Mouse (Mus musculus) stomach, postnatal 0 days (tissue): ENCODE results near the gene Nat14. TPM values are rescaled to one million over a fixed set of nuclear protein-coding genes. Genes with fewer than 3 reads are reported as not detected.
A peak's percentile ranks its signal among the peaks of the same experiment; 100 is the strongest.
"Not testable (repeated sequence)": the region's sequence is repeated elsewhere in the genome, so short reads cannot be mapped to it uniquely, and the experiment has no call there.

Source experiments
- ATAC-seq: fragments of 200-750 bp; cut with Nextera tagmentation; 2 replicates; pipeline ENCODE4 v1.8.0; 2017; ENCODE audit not compliant: low FRiP score, low TSS enrichment
- DNase-seq: peaks from one replicate; pipeline ENCODE4 v3.0.0-alpha.2; 2016; ENCODE audit warnings: low spot score
- H3K27ac ChIP-seq: fragments of 300-500 bp; sonication (generic); replicated peaks from 2 replicates; pipeline ENCODE4 v1.5.1; 2014; ENCODE audit warnings: mild to moderate bottlenecking, control low read depth
- H3K27me3 ChIP-seq: fragments of 300-500 bp; sonication (generic); 2 replicates; pipeline ENCODE4 v1.6.1; 2014; ENCODE audit warnings: low read length; ENCODE audit not compliant: control insufficient read depth, insufficient read depth
- H3K36me3 ChIP-seq: fragments of 300-500 bp; sonication (generic); 2 replicates; pipeline ENCODE4 v1.6.1; 2014; ENCODE audit warnings: low read length, mixed read lengths; ENCODE audit not compliant: control insufficient read depth, insufficient read depth
- H3K4me1 ChIP-seq: fragments of 300-500 bp; sonication (generic); replicated peaks from 2 replicates; pipeline ENCODE4 v1.6.1; 2014; ENCODE audit warnings: antibody characterized with exemption; ENCODE audit not compliant: control insufficient read depth, insufficient read depth
- H3K4me2 ChIP-seq: fragments of 300-500 bp; sonication (generic); replicated peaks from 2 replicates; pipeline ENCODE4 v1.6.1; 2014; ENCODE audit warnings: low read depth, mild to moderate bottlenecking, control low read depth, moderate library complexity
- H3K4me3 ChIP-seq: fragments of 300-500 bp; sonication (generic); 2 replicates; pipeline ENCODE4 v1.5.1; 2014; ENCODE audit warnings: low read depth, low read length, control low read depth
- H3K9ac ChIP-seq: fragments of 300-500 bp; sonication (generic); 2 replicates; pipeline ENCODE4 v1.6.1; 2014; ENCODE audit warnings: mild to moderate bottlenecking, low read length, control low read depth, mixed read lengths
- H3K9me3 ChIP-seq: fragments of 300-500 bp; sonication (generic); 2 replicates; pipeline ENCODE4 v1.6.1; 2016; ENCODE audit warnings: low read length; ENCODE audit not compliant: control insufficient read depth
- CTCF ChIP-seq: IDR thresholded peaks from 2 replicates; pipeline ENCODE4 v1.5.1; 2016; ENCODE audit warnings: antibody characterized with exemption, low read depth, mild to moderate bottlenecking, moderate library complexity
- EP300 ChIP-seq: optimal IDR thresholded peaks from 2 replicates; pipeline ENCODE3; 2016; ENCODE audit warnings: antibody characterized with exemption
- WGBS: fragments of 180-500 bp; shearing (Covaris S2); extraction: QIAGEN DNeasy Blood & Tissue Kit; methylation state at CpG from one replicate; pipeline ENCODE4 v1.1.7; 2014; 5-methylcytosine and 5-hydroxymethylcytosine counted together
- polyA plus RNA-seq: library from polyadenylated mRNA; unstranded; fragments of >200 nt; fragmentation: Nextera tagmentation; extraction: Ambion mirVana; gene quantifications from 2 replicates; pipeline ENCODE4 v1.2.1, GENCODE M21; 2015

Gene Nat14
- polyA plus RNA-seq, result 2.3 and 2.5 TPM in 2 replicates

DNA sequence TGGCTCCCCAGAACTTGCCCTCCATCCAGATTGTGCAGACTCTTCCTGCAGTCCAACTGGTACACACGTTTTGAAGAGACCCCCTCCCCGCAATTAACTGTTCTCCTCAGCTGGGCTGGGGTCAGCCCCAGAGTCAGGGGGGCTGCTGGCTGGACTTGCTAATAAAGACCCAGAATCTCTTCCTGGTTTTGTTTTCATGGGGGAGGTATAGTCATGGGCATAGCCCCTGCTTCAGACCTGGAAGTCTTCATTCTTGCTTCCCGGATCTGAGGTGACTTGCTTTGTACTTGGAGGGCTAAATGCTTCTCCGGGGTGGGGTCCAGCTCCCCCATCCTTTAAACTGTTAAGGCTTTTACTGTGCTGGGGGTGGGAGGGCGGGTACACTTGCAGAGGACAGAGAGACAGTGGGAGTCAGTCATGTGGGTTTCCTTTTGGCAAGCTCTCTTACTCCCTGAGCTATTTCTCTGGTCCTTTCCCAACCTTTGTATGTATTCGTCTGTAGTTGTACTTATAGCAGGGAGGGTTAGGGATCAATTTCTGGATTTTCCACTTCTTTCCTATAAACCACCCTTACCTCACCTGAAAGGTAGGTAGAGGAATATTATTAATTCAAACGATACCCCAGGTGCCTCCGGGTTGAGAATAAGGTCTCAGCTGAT is at the start of gene Nat14:
Nat14 (plus strand) TSS at position 205 of the 659 bp plus-strand sequence.
- Histone ChIP-seq H3K4me2 (peak within 1 kb of the TSS; percentile 57), H3K27me3 (no peaks in the 10 kb centered on the region), H3K36me3 (peaks cover 15% of the 10 kb centered on the region), H3K27ac (0 out of 2 replicates have a peak within 1 kb of the TSS, but pooled peaks have one; percentile 18), H3K9ac (peak within 1 kb of the TSS; percentile 38; the same call in 1 of the 2 replicates), H3K4me3 (peak within 1 kb of the TSS; percentile 26), H3K9me3 (no peaks in the 10 kb centered on the region), H3K4me1 (peaks cover 10% of the 10 kb centered on the region)
- WGBS, result 38% methylated on average over 8 of the region's 8 CpGs
- DNase-seq (no peak), ATAC-seq (no peak)
- no peak for TF ChIP-seq CTCF
- no peak for TF ChIP-seq EP300

GRCm38 (mm10) chr7:4876753-4877221 is 45.0 kb upstream of the Nat14 start, which contains the start of gene Isoc2a:
Gene Isoc2a, plus strand, starts transcription at chr7:4877153.
- peak; percentile 100 for ATAC-seq
- peak; percentile 98 for DNase-seq
- Histone ChIP-seq H3K36me3 (no peaks in the 10 kb centered on the region), H3K9me3 (no peaks in the 10 kb centered on the region), H3K27ac (peak within 1 kb of the TSS; percentile 81), H3K9ac (peak within 1 kb of the TSS; percentile 72), H3K4me3 (peak within 1 kb of the TSS; percentile 52), H3K4me1 (peaks cover 6% of the 10 kb centered on the region; the same call in 1 of the 2 replicates), H3K27me3 (no peaks in the 10 kb centered on the region), H3K4me2 (peak within 1 kb of the TSS; percentile 78)
- TF ChIP-seq CTCF (no peak), EP300 (no peak)
- under 1% methylated on average over 22 of the region's 22 CpGs for WGBS

GRCm38 (mm10) chr7:4877226-4877625 is 44.6 kb upstream of the Nat14 start:
- TF ChIP-seq EP300 (no peak), CTCF (no peak)
- no peaks in the 10 kb centered on the region for H3K36me3 ChIP-seq
- peaks cover 6% of the 10 kb centered on the region; the same call in 1 of the 2 replicates for H3K4me1 ChIP-seq
- no peaks in the 10 kb centered on the region for H3K27me3 ChIP-seq
- peak overlapping the region; percentile 52 for H3K4me3 ChIP-seq
- H3K9me3 ChIP-seq, result no peaks in the 10 kb centered on the region
- ATAC-seq (0 out of 2 replicates have a peak, but pooled peaks have one; percentile 4), DNase-seq (no peak)
- peak overlapping the region; percentile 72 for H3K9ac ChIP-seq
- H3K4me2 ChIP-seq, result peak overlapping the region; percentile 78
- H3K27ac ChIP-seq, result peak overlapping the region; percentile 81
- WGBS, result 9% methylated on average over 11 of the region's 11 CpGs

- no peaks in the 10 kb centered on the region for H3K36me3 ChIP-seq
- no peak for TF ChIP-seq EP300
- TF ChIP-seq CTCF, result peak; percentile 51
- DNase-seq (no peak), ATAC-seq (no peak)
- H3K9ac ChIP-seq, result no peak overlapping the region
- H3K27ac ChIP-seq, result no peak overlapping the region
- H3K4me3 ChIP-seq, result no peak overlapping the region
- H3K4me2 ChIP-seq, result peak overlapping the region; percentile 78; the same call in 1 of the 2 replicates
- no peaks in the 10 kb centered on the region for H3K9me3 ChIP-seq
- no peaks in the 10 kb centered on the region for H3K27me3 ChIP-seq
- peaks cover 6% of the 10 kb centered on the region; the same call in 1 of the 2 replicates for H3K4me1 ChIP-seq
Measured at GRCm38 (mm10) chr7:4878186-4878585, 43.6 kb upstream of the Nat14 start.

DNA sequence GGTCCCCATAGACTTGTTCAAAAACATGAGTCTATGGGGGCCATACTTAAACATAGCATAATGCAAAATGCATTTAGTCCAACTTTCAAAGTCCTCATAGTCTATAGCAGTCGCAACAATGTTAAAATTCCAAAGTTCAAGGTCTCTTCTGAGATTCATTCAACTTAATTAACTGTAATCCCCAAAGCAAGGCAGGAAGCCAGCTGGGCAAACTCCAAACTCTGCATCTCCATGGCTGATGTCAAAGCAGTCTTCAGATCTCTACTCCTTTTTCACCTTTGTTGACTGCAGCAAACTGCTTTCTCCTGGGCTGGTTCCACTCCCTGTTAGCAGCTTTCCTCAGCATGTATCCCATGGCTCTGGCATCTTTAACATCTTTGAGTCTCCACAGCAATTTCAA is 42.8 kb upstream of the Nat14 start:
- H3K4me1 ChIP-seq, H3K4me2 ChIP-seq, DNase-seq, H3K27ac ChIP-seq, H3K9me3 ChIP-seq, H3K4me3 ChIP-seq, H3K9ac ChIP-seq, ATAC-seq, H3K27me3 ChIP-seq, H3K36me3 ChIP-seq: not testable (repeated sequence)
- 79% methylated on average over 1 of the region's 1 CpGs for WGBS

DNA sequence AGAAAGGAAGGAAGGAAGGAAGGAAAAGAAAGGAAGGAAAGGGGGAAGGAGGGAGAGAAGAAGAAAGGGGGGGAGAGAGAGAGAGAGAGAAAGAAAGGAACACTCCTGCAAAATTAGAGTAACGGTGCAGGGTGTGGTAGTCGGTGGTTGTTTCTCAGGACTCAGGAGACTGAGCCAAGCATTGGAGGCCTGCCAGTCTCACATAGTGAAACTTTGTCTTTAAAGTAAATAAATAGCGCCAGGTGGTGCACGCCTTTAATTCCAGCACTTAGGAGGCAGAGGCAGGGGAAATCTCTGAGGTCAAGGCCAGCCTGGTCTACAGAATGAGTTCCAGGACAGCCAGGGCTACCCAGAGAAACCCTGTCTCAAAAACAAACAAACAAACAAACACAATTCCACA is 35.1 kb upstream of the Nat14 start:
- Histone ChIP-seq H3K36me3 (no peaks in the 10 kb centered on the region), H3K27me3 (no peaks in the 10 kb centered on the region), H3K4me2 (no peak overlapping the region), H3K4me3 (no peak overlapping the region), H3K9ac (no peak overlapping the region), H3K27ac (no peak overlapping the region), H3K4me1 (no peaks in the 10 kb centered on the region), H3K9me3 (no peaks in the 10 kb centered on the region)
- TF ChIP-seq CTCF (no peak), EP300 (no peak)
- WGBS, result 12% methylated on average over 4 of the region's 4 CpGs
- no peak for DNase-seq
- no peak for ATAC-seq
